Mouse (Mus musculus): ENCODE measurements around the gene Tjp2. TPM values are rescaled to one million over a fixed set of nuclear protein-coding genes. Genes with fewer than 3 reads are reported as not detected.
"Not testable (repeated sequence)": the region's sequence is repeated elsewhere in the genome, so short reads cannot be mapped to it uniquely, and the experiment has no call there.

Gene Tjp2
- polyA plus RNA-seq, 1 experiment from 2014 or later = 33.0 TPM

DNA sequence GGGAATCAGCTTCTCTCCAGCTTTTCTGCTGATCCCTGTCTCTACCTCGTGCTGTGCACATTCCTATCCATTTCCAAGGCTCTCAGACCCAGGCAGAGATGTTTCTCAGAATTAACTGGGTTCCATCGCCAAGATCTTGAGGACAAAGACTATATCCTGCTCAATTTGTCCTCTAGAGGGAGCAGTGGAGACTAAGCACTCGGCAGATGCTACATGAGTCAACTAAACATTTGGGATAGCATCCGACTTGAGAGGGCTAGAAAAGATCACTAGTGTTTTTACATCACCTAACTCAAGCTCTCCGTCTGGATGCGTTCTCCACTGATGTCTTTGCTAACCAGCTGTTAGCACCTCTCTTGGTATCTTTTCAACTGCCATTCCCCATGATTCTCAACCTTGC is 123.6 kb downstream of the Tjp2 start:
- no peaks in the 10 kb centered on the region for H3K4me1 ChIP-seq (ENCODE audit: control insufficient read depth, insufficient read depth, low read length)
- no peak overlapping the region for H3K9ac ChIP-seq (ENCODE audit: low read depth, low read length)
- no peak for ATAC-seq
- no peak overlapping the region for H3K4me2 ChIP-seq (ENCODE audit: low read depth, low read length)
- 76% methylated on average over 6 of the region's 6 CpGs for WGBS
- H3K9me3 ChIP-seq (ENCODE audit: control insufficient read depth, low read length) = no peaks in the 10 kb centered on the region
- no peaks in the 10 kb centered on the region for H3K36me3 ChIP-seq (ENCODE audit: control insufficient read depth, insufficient read depth, low read length)
- H3K4me3 ChIP-seq (ENCODE audit: low read length) = no peak overlapping the region
- no peaks in the 10 kb centered on the region for H3K27me3 ChIP-seq (replicated peaks; ENCODE audit: control insufficient read depth, insufficient read depth, low read length)
- H3K27ac ChIP-seq (ENCODE audit: low read length) = no peak overlapping the region

DNA sequence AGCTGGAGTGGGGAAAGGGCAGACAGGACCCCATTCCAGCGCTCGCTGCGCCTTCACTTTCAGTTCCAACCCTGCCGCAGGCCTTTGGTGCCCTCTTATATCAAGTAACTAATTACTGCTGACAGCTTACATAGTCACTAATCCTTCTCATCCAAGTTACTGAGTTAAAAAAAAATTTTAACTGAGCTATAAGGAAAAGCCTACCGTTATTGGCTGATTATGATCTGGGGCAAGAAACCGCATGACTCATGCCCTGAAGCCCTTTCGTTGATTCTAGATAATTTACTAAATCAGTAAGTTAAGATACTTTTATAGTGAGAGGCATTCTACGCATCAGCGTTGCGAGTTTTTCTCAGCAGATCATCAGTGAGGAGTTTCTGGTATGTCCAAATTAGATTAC is 126.1 kb downstream of the Tjp2 start:
- no peak overlapping the region for H3K4me2 ChIP-seq (ENCODE audit: low read depth, low read length)
- no peaks in the 10 kb centered on the region for H3K36me3 ChIP-seq (ENCODE audit: control insufficient read depth, insufficient read depth, low read length)
- no peaks in the 10 kb centered on the region for H3K27me3 ChIP-seq (replicated peaks; ENCODE audit: control insufficient read depth, insufficient read depth, low read length)
- H3K27ac ChIP-seq (ENCODE audit: low read length) = no peak overlapping the region
- ATAC-seq = no peak
- H3K9ac ChIP-seq (ENCODE audit: low read depth, low read length) = no peak overlapping the region
- whole genome bisulfite sequencing = 82% methylated on average over 10 of the region's 10 CpGs
- no peak overlapping the region for H3K4me3 ChIP-seq (ENCODE audit: low read length)
- H3K9me3 ChIP-seq (ENCODE audit: control insufficient read depth, low read length) = no peaks in the 10 kb centered on the region
- H3K4me1 ChIP-seq (ENCODE audit: control insufficient read depth, insufficient read depth, low read length) = no peaks in the 10 kb centered on the region

DNA sequence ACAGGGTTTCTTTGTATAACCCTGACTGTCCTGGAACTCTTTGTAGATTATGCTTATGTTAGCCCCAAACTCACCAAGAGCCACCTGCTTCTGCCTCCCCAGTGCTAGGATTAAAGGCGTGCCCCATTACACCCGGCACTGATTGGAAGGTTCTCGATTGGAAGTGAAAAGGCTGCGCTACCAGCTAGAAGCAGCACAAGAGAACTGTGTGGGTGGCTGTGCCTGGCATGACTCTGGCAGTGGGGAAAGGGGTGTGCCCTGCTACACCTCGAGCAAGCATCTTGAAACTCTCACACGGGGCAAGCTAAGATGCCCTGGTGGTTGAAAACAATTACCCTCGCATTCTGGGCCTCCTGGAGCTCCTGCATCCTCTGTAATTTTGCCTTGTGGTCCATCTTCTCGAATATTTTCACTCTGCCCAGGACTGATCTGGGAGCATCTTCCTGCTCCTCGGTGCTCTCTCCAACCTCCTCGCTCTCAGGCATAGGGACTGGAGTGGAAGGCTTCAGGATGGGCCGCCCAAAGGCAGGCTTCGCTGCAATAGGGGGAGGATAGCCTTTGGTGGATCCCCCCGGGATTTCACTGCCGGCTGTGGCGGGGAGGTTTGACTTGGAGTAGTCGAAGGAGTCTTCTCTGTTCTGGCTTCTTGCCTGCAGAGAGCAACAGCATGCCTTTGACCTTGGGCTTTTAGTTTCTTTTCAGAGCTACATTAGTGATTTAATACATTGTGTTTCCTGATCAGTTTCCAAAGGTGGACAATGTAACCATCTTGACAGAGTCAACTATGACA is 127.0 kb downstream of the Tjp2 start:
- no peak overlapping the region for H3K27ac ChIP-seq (ENCODE audit: low read length)
- H3K4me3 ChIP-seq (ENCODE audit: low read length) = no peak overlapping the region
- no peak for ATAC-seq
- no peaks in the 10 kb centered on the region for H3K9me3 ChIP-seq (ENCODE audit: control insufficient read depth, low read length)
- no peak overlapping the region for H3K9ac ChIP-seq (ENCODE audit: low read depth, low read length)
- no peak overlapping the region for H3K4me2 ChIP-seq (ENCODE audit: low read depth, low read length)
- no peaks in the 10 kb centered on the region for H3K4me1 ChIP-seq (ENCODE audit: control insufficient read depth, insufficient read depth, low read length)
- H3K36me3 ChIP-seq (ENCODE audit: control insufficient read depth, insufficient read depth, low read length) = no peaks in the 10 kb centered on the region
- 89% methylated on average over 16 of the region's 16 CpGs for WGBS
- no peaks in the 10 kb centered on the region for H3K27me3 ChIP-seq (replicated peaks; ENCODE audit: control insufficient read depth, insufficient read depth, low read length)

- not testable (repeated sequence) for H3K9me3 ChIP-seq (ENCODE audit: control insufficient read depth, low read length); H3K4me2 ChIP-seq (ENCODE audit: low read depth, low read length); H3K27ac ChIP-seq (ENCODE audit: low read length); H3K27me3 ChIP-seq (replicated peaks; ENCODE audit: control insufficient read depth, insufficient read depth, low read length); H3K4me3 ChIP-seq (ENCODE audit: low read length); H3K4me1 ChIP-seq (ENCODE audit: control insufficient read depth, insufficient read depth, low read length); H3K9ac ChIP-seq (ENCODE audit: low read depth, low read length); H3K36me3 ChIP-seq (ENCODE audit: control insufficient read depth, insufficient read depth, low read length)
- 0 out of 2 replicates have a peak, but pooled peaks have one; percentile 36 for ATAC-seq
- 67% methylated on average over 8 of the region's 8 CpGs for WGBS
Measured at GRCm38 (mm10) chr19:24092060-24092459, 132.8 kb downstream of the Tjp2 start.

DNA sequence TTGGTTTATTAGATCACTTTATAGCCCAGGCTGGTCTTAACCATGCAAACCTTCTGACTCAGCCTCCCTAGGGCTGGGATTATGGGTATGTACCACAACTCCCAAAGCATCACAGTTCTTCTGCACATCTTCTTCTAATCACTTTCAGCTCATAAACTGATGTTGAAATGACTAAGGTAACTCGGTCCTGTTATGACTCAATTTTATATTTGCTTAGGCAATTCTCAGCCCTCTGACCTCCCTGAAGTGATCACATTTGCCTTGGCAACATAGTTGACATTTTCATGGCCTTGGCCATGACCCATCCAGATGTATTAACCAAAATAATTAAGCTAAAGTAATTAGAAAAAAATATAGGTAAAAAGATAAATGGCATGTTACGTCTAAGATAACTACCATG is 134.5 kb downstream of the Tjp2 start:
- ATAC-seq = no peak
- H3K9me3 ChIP-seq (ENCODE audit: control insufficient read depth, low read length) = no peaks in the 10 kb centered on the region
- H3K36me3 ChIP-seq (ENCODE audit: control insufficient read depth, insufficient read depth, low read length) = no peaks in the 10 kb centered on the region
- no peak overlapping the region for H3K27ac ChIP-seq (ENCODE audit: low read length)
- H3K4me3 ChIP-seq (ENCODE audit: low read length) = no peak overlapping the region
- no peak overlapping the region for H3K9ac ChIP-seq (ENCODE audit: low read depth, low read length)
- 72% methylated on average over 2 of the region's 2 CpGs for WGBS
- H3K27me3 ChIP-seq (replicated peaks; ENCODE audit: control insufficient read depth, insufficient read depth, low read length) = no peaks in the 10 kb centered on the region
- no peak overlapping the region for H3K4me2 ChIP-seq (ENCODE audit: low read depth, low read length)
- H3K4me1 ChIP-seq (ENCODE audit: control insufficient read depth, insufficient read depth, low read length) = no peaks in the 10 kb centered on the region

GRCm38 (mm10) chr19:24085306-24085705 is 139.5 kb downstream of the Tjp2 start:
- Histone ChIP-seq H3K36me3 (ENCODE audit: control insufficient read depth, insufficient read depth, low read length) (no peaks in the 10 kb centered on the region), H3K9me3 (ENCODE audit: control insufficient read depth, low read length) (no peaks in the 10 kb centered on the region), H3K4me1 (ENCODE audit: control insufficient read depth, insufficient read depth, low read length) (no peaks in the 10 kb centered on the region), H3K4me3 (ENCODE audit: low read length) (no peak overlapping the region), H3K27ac (ENCODE audit: low read length) (no peak overlapping the region), H3K9ac (ENCODE audit: low read depth, low read length) (no peak overlapping the region), H3K27me3 (replicated peaks; ENCODE audit: control insufficient read depth, insufficient read depth, low read length) (no peaks in the 10 kb centered on the region), H3K4me2 (ENCODE audit: low read depth, low read length) (no peak overlapping the region)
- WGBS = 84% methylated on average over 2 of the region's 2 CpGs
- no peak for ATAC-seq

- Histone ChIP-seq H3K9me3 (ENCODE audit: control insufficient read depth, low read length) (no peaks in the 10 kb centered on the region), H3K27me3 (replicated peaks; ENCODE audit: control insufficient read depth, insufficient read depth, low read length) (no peaks in the 10 kb centered on the region), H3K9ac (ENCODE audit: low read depth, low read length) (no peak overlapping the region), H3K27ac (ENCODE audit: low read length) (no peak overlapping the region), H3K4me3 (ENCODE audit: low read length) (no peak overlapping the region), H3K4me2 (ENCODE audit: low read depth, low read length) (no peak overlapping the region), H3K4me1 (ENCODE audit: control insufficient read depth, insufficient read depth, low read length) (no peaks in the 10 kb centered on the region), H3K36me3 (ENCODE audit: control insufficient read depth, insufficient read depth, low read length) (no peaks in the 10 kb centered on the region)
- WGBS = 46% methylated on average over 8 of the region's 8 CpGs
- ATAC-seq = 0 out of 2 replicates have a peak, but pooled peaks have one; percentile 23
Measured at GRCm38 (mm10) chr19:24080417-24081080, 144.3 kb downstream of the Tjp2 start.

- Histone ChIP-seq H3K27ac (ENCODE audit: low read length) (no peak overlapping the region), H3K4me2 (ENCODE audit: low read depth, low read length) (no peak overlapping the region), H3K27me3 (replicated peaks; ENCODE audit: control insufficient read depth, insufficient read depth, low read length) (no peaks in the 10 kb centered on the region), H3K36me3 (ENCODE audit: control insufficient read depth, insufficient read depth, low read length) (no peaks in the 10 kb centered on the region), H3K9me3 (ENCODE audit: control insufficient read depth, low read length) (no peaks in the 10 kb centered on the region), H3K4me3 (ENCODE audit: low read length) (no peak overlapping the region), H3K9ac (ENCODE audit: low read depth, low read length) (no peak overlapping the region), H3K4me1 (ENCODE audit: control insufficient read depth, insufficient read depth, low read length) (no peaks in the 10 kb centered on the region)
- no peak for ATAC-seq
- WGBS = 97% methylated on average over 3 of the region's 3 CpGs
Measured at GRCm38 (mm10) chr19:24077658-24078057, 147.2 kb downstream of the Tjp2 start.

DNA sequence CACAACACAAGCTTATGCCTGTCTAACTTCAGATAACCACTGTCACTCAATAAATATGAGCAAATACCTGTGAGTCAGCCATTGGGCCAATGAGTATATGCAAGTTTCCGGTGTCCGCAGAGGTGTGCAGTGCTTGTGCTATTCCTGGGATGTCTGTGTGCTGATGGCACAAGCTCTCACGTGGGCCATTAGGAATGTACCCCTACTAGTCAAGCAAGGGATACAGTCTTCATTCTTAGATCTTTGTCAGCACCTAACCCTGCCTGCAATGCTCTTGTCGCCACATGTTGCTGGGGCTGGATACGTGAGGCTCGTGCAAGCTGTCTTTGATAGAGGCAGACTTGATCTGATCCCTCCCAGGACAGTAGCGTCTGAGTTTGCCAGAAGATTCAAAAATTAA is 148.3 kb downstream of the Tjp2 start:
- Histone ChIP-seq H3K9ac (ENCODE audit: low read depth, low read length) (no peak overlapping the region), H3K4me1 (ENCODE audit: control insufficient read depth, insufficient read depth, low read length) (no peaks in the 10 kb centered on the region), H3K36me3 (ENCODE audit: control insufficient read depth, insufficient read depth, low read length) (no peaks in the 10 kb centered on the region), H3K9me3 (ENCODE audit: control insufficient read depth, low read length) (no peaks in the 10 kb centered on the region), H3K4me3 (ENCODE audit: low read length) (no peak overlapping the region), H3K27me3 (replicated peaks; ENCODE audit: control insufficient read depth, insufficient read depth, low read length) (no peaks in the 10 kb centered on the region), H3K27ac (ENCODE audit: low read length) (no peak overlapping the region), H3K4me2 (ENCODE audit: low read depth, low read length) (no peak overlapping the region)
- no peak for ATAC-seq
- WGBS = 84% methylated on average over 7 of the region's 7 CpGs
